Mouse (Mus musculus): ENCODE data around the gene March9. TPM values are rescaled to one million over a fixed set of nuclear protein-coding genes. Genes with fewer than 3 reads are reported as not detected.

Gene March9
- polyA plus RNA-seq, 1 experiment from 2014 or later, result 8.9 TPM

GRCm38 (mm10) chr10:127091507-127092396, 31.8 kb upstream of the March9 start:
- ATAC-seq (replicated peaks), result peak; percentile 26
- Histone ChIP-seq H3K9me3 (no peaks in the 10 kb centered on the region), H3K9ac (no peak overlapping the region), H3K4me2 (peak overlapping the region; percentile 32), H3K27ac (no peak overlapping the region), H3K4me3 (peak overlapping the region; percentile 8), H3K36me3 (replicated peaks) (peaks cover 18% of the 10 kb centered on the region; the same call in 1 of the 2 replicates), H3K4me1 (peaks cover 27% of the 10 kb centered on the region), H3K27me3 (replicated peaks) (peaks cover 31% of the 10 kb centered on the region)
- 13% methylated on average over 51 of the region's 51 CpGs for WGBS

GRCm38 (mm10) chr10:127090560-127091411, 30.8 kb upstream of the March9 start:
- Histone ChIP-seq H3K9ac (no peak overlapping the region; the same call in 1 of the 2 replicates), H3K27me3 (replicated peaks) (peaks cover 31% of the 10 kb centered on the region), H3K4me1 (peaks cover 27% of the 10 kb centered on the region), H3K27ac (no peak overlapping the region), H3K4me2 (peak overlapping the region; percentile 32), H3K36me3 (replicated peaks) (peaks cover 18% of the 10 kb centered on the region; the same call in 1 of the 2 replicates), H3K9me3 (no peaks in the 10 kb centered on the region), H3K4me3 (peak overlapping the region; percentile 8)
- WGBS, result 10% methylated on average over 57 of the region's 57 CpGs
- ATAC-seq (replicated peaks), result no peak

GRCm38 (mm10) chr10:127085633-127086032, 25.6 kb upstream of the March9 start:
- H3K4me1 ChIP-seq, result peaks cover 31% of the 10 kb centered on the region
- H3K4me3 ChIP-seq, result no peak overlapping the region
- H3K36me3 ChIP-seq (replicated peaks), result peaks cover 24% of the 10 kb centered on the region; the same call in 1 of the 2 replicates
- H3K9me3 ChIP-seq, result no peaks in the 10 kb centered on the region
- peaks cover 28% of the 10 kb centered on the region for H3K27me3 ChIP-seq (replicated peaks)
- H3K27ac ChIP-seq, result no peak overlapping the region
- ATAC-seq (replicated peaks), result no peak
- no peak overlapping the region for H3K9ac ChIP-seq
- H3K4me2 ChIP-seq, result no peak overlapping the region
- WGBS, result 77% methylated on average over 6 of the region's 6 CpGs

GRCm38 (mm10) chr10:127085052-127085451, 25.1 kb upstream of the March9 start:
- 87% methylated on average over 9 of the region's 9 CpGs for WGBS
- no peak for ATAC-seq (replicated peaks)
- no peak overlapping the region for H3K27ac ChIP-seq
- no peak overlapping the region for H3K4me3 ChIP-seq
- peaks cover 22% of the 10 kb centered on the region for H3K27me3 ChIP-seq (replicated peaks)
- H3K36me3 ChIP-seq (replicated peaks), result peaks cover 24% of the 10 kb centered on the region; the same call in 1 of the 2 replicates
- H3K9ac ChIP-seq, result no peak overlapping the region
- peaks cover 34% of the 10 kb centered on the region for H3K4me1 ChIP-seq
- no peaks in the 10 kb centered on the region for H3K9me3 ChIP-seq
- H3K4me2 ChIP-seq, result no peak overlapping the region

- H3K9me3 ChIP-seq, result no peaks in the 10 kb centered on the region
- no peak overlapping the region for H3K27ac ChIP-seq
- peaks cover 18% of the 10 kb centered on the region; the same call in 1 of the 2 replicates for H3K36me3 ChIP-seq (replicated peaks)
- peaks cover 37% of the 10 kb centered on the region for H3K4me1 ChIP-seq
- no peak overlapping the region for H3K4me3 ChIP-seq
- no peak for ATAC-seq (replicated peaks)
- H3K9ac ChIP-seq, result no peak overlapping the region
- WGBS, result 64% methylated on average over 5 of the region's 5 CpGs
- H3K4me2 ChIP-seq, result no peak overlapping the region
- peaks cover 10% of the 10 kb centered on the region for H3K27me3 ChIP-seq (replicated peaks)
Observed at GRCm38 (mm10) chr10:127083915-127084306, 23.9 kb upstream of the March9 start.

GRCm38 (mm10) chr10:127083292-127083914, 23.4 kb upstream of the March9 start:
- no peak overlapping the region for H3K27ac ChIP-seq
- 0 out of 2 replicates have a peak overlapping the region, but pooled peaks have one; percentile 3 for H3K9ac ChIP-seq
- H3K4me3 ChIP-seq, result no peak overlapping the region
- no peaks in the 10 kb centered on the region for H3K9me3 ChIP-seq
- WGBS, result 27% methylated on average over 8 of the region's 8 CpGs
- peaks cover 39% of the 10 kb centered on the region for H3K4me1 ChIP-seq
- 0 out of 2 replicates have a peak, but pooled peaks cover 6% of the 10 kb centered on the region for H3K27me3 ChIP-seq (replicated peaks)
- H3K36me3 ChIP-seq (replicated peaks), result peaks cover 18% of the 10 kb centered on the region; the same call in 1 of the 2 replicates
- no peak for ATAC-seq (replicated peaks)
- H3K4me2 ChIP-seq, result no peak overlapping the region

- Histone ChIP-seq H3K27me3 (replicated peaks) (no peaks in the 10 kb centered on the region), H3K4me3 (peak overlapping the region; percentile 87), H3K36me3 (replicated peaks) (peaks cover 7% of the 10 kb centered on the region; the same call in 1 of the 2 replicates), H3K9me3 (no peaks in the 10 kb centered on the region), H3K27ac (0 out of 2 replicates have a peak overlapping the region, but pooled peaks have one; percentile 18), H3K9ac (peak overlapping the region; percentile 89; the same call in 1 of the 2 replicates), H3K4me2 (peak overlapping the region; percentile 89), H3K4me1 (peaks cover 52% of the 10 kb centered on the region)
- ATAC-seq (replicated peaks), result no peak
- 21% methylated on average over 8 of the region's 8 CpGs for WGBS
Observed at GRCm38 (mm10) chr10:127081996-127082620, 22.1 kb upstream of the March9 start.

- H3K9ac ChIP-seq, result peak overlapping the region; percentile 89
- H3K4me1 ChIP-seq, result peaks cover 60% of the 10 kb centered on the region
- 2% methylated on average over 48 of the region's 48 CpGs for WGBS
- no peaks in the 10 kb centered on the region for H3K27me3 ChIP-seq (replicated peaks)
- H3K9me3 ChIP-seq, result no peaks in the 10 kb centered on the region
- peaks cover 6% of the 10 kb centered on the region; the same call in 1 of the 2 replicates for H3K36me3 ChIP-seq (replicated peaks)
- peak overlapping the region; percentile 87 for H3K4me3 ChIP-seq
- no peak for ATAC-seq (replicated peaks)
- H3K4me2 ChIP-seq, result peak overlapping the region; percentile 89
- H3K27ac ChIP-seq, result peak overlapping the region; percentile 18; the same call in 1 of the 2 replicates
Observed at GRCm38 (mm10) chr10:127080901-127081780, 21.2 kb upstream of the March9 start.

GRCm38 (mm10) chr10:127079665-127080391, 19.8 kb upstream of the March9 start:
- WGBS, result 2% methylated on average over 64 of the region's 70 CpGs
- Histone ChIP-seq H3K9me3 (no peaks in the 10 kb centered on the region), H3K4me1 (peaks cover 63% of the 10 kb centered on the region), H3K4me3 (peak overlapping the region; percentile 87), H3K27ac (peak overlapping the region; percentile 93), H3K36me3 (replicated peaks) (peaks cover 6% of the 10 kb centered on the region; the same call in 1 of the 2 replicates), H3K9ac (peak overlapping the region; percentile 89), H3K4me2 (peak overlapping the region; percentile 89), H3K27me3 (replicated peaks) (no peaks in the 10 kb centered on the region)
- no peak for ATAC-seq (replicated peaks)

All from midbrain, embryonic 15.5 days (tissue).